Mouse (Mus musculus) layer of hippocampus, postnatal 36 days (tissue): ENCODE data around the gene Ogfod1. TPM values are rescaled to one million over a fixed set of nuclear protein-coding genes. Genes with fewer than 3 reads are reported as not detected.

Source experiments
- DNase-seq, 2 experiments: peaks; one replicate each; pipeline ENCODE4 v3.0.0; 2022
- total RNA-seq, 2 experiments: library from RNA; stranded (reverse); gene quantifications; 2 replicates each; pipeline ENCODE4 v1.2.3; 2021

The Ogfod1 gene
- total RNA-seq, 2 experiments from 2014 or later: 108 to 119 TPM

DNA sequence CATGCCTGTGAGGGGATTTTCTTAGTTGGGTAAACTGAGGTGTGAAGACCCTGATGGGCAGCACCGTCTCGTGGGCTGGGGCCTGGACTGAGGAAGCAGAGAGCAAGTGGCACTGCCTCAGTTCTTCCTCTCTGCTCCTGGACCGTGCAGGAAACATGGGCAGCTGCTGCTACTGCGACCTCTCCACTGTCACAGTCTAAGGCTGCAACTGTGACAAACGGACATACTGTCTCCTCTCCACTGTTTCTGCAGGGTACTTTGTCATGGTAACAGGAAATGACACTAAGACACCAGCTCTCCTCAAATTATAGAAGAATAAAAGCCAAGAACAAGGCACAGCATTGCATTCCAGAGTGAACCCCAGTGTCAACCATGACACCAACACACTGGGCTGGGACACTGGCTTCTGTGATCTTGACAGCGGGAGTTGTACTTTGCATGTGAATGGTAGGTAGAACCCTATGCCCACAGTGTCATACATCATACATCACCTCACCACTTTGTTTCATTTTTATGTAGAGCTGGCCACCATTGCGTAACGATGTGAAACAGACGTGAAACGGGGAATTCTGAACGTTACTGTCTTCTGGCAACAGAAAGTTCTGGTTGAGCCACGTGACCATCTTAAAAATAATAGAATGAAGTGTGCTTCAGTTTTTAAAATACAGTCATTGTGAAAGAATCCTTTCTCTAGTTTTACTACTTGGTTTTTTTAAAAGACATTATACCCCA, 39.6 kb downstream of the Ogfod1 start:
- no peak for DNase-seq

- DNase-seq: no peak
These were observed 51.0 kb downstream of the Ogfod1 start for GRCm38 (mm10) chr8:94087964-94088363.

DNA sequence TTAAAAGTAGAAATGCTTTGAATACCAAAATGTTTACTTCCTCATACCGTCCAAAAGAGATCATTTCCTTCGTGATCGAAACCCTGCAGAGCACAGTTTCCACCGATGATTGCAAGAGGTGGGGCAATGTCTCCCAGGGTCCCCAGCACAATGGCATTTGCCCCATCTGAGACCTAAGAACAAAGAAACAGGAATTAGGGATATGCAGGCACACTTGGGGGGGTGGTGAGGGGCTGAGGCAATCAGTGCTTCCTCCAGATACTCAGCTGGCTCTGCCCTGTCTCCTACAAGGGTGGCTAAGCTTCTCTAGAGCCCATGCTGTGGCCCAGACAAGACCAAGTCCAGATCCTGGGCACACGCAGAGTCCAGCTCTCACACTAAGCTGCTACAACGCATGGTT, 52.7 kb downstream of the Ogfod1 start:
- no peak for DNase-seq

DNA sequence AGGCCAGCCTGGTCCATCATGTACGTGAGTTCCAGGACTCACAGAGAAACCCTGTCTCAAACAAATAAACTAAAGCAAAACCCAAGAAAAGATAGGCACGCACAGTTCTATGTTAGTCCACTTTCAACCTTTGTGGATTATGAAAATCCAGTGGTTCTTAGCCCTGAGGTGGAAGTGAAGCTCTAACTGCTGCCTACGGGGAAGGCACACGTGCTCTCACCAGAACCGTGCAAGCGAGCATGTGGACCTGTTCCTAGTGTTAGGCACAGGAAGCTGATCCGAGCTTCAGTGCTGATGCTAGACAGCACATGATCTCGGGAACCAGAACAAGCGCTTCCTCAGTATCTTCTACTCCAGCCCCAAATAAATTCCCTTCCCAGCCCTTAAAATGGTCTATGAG, 55.9 kb downstream of the Ogfod1 start:
- DNase-seq: no peak

- DNase-seq: no peak
These were observed 57.3 kb downstream of the Ogfod1 start for GRCm38 (mm10) chr8:94094281-94094680.

GRCm38 (mm10) chr8:94098081-94098974, 61.3 kb downstream of the Ogfod1 start, which contains the start of gene Bbs2:
Bbs2 (minus strand) TSS chr8:94098928.
- DNase-seq: peak; percentile 99 to 100

- DNase-seq: no peak
These were observed 62.0 kb downstream of the Ogfod1 start for GRCm38 (mm10) chr8:94098996-94099395.

DNA sequence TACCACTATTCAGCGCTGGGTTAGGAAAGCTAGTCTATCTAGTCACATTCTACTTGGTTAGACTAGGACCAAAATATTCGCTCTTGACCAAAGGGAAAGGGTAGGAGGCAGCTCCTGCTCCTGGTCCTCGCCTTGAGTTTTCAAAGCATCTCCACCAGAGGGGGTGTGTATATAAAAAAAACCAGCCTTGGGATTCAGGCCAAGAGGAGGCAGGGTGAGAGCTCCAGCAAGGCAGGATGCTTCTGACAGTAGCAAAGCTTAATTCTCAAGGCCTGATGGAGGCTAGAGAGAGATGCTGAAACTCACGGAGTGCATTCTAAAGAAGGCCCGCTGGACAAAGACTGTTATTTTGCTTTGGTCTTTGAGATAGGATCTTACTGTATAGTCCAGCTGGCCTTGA, 67.1 kb downstream of the Ogfod1 start:
- peak; percentile 28 to 36 for DNase-seq

GRCm38 (mm10) chr8:94107871-94108270, 70.9 kb downstream of the Ogfod1 start:
- no peak for DNase-seq

DNA sequence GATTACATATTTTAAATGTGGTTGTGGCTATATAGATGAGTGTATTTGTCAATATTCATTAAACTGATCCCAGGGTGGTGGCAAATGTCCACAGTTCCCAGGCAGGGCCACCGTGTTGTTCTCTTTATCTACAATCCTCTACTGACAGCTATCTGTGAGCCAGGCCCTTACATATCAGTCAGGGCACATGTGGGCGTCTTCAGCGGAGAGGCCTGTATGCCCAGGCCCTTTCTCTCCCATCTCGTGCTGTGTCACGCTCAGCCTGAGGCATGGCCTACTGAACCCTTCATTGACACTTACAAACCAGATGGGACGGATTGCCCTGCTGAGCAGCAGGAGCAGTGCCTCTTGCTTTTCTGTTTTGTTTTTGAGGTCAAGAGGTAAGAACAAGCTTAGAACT, 72.4 kb downstream of the Ogfod1 start:
- DNase-seq: no peak

GRCm38 (mm10) chr8:94109835-94110234, 72.8 kb downstream of the Ogfod1 start:
- DNase-seq: no peak

GRCm38 (mm10) chr8:94110526-94111177, 73.7 kb downstream of the Ogfod1 start:
- DNase-seq: no peak

- DNase-seq: no peak
These were observed 76.4 kb downstream of the Ogfod1 start for GRCm38 (mm10) chr8:94113435-94113834.

GRCm38 (mm10) chr8:94113972-94114371, 77.0 kb downstream of the Ogfod1 start:
- DNase-seq: no peak

Other genes with a start within 250 kb of the Ogfod1 start
- 100 to 1,000 TPM; 641 to 673 TPM for gene Gnao1, start 227.2 kb upstream of the Ogfod1 start, total RNA-seq
- gene Amfr, start 24.4 kb upstream of the Ogfod1 start, total RNA-seq: 100 to 1,000 TPM; 121 to 128 TPM
- 10 to 100 TPM; 52.7 to 60.7 TPM for gene Nudt21, start 167 bp upstream of the Ogfod1 start, total RNA-seq
- gene Bbs2, start 61.7 kb downstream of the Ogfod1 start, total RNA-seq: 10 to 100 TPM; 21.7 to 27.3 TPM
- not detected for gene Mt4, start 100.0 kb downstream of the Ogfod1 start, total RNA-seq
- 1,000 to 10,000 TPM; 1,130 to 1,248 TPM for gene Mt3, start 115.4 kb downstream of the Ogfod1 start, total RNA-seq
- gene Mt2, start 135.5 kb downstream of the Ogfod1 start, total RNA-seq: 100 to 1,000 TPM; 418 to 575 TPM
- 100 to 1,000 TPM; 532 to 675 TPM for gene Mt1, start 141.9 kb downstream of the Ogfod1 start, total RNA-seq
- gene Nup93, start 177.4 kb downstream of the Ogfod1 start, total RNA-seq: 10 to 100 TPM; 56.7 to 74.8 TPM